Mouse (Mus musculus) liver, postnatal 0 days (tissue): Measurements from ENCODE around the gene Vps52. TPM values are rescaled to one million over a fixed set of nuclear protein-coding genes. Genes with fewer than 3 reads are reported as not detected.
"Not testable (repeated sequence)": the region's sequence is repeated elsewhere in the genome, so short reads cannot be mapped to it uniquely, and the experiment has no call there.

Experiments used
- ATAC-seq: fragments of 200-750 bp; cut with Nextera tagmentation; 2 replicates; pipeline ENCODE4 v1.8.0; 2017; ENCODE audit warnings: mild to moderate bottlenecking, moderate library complexity
- DNase-seq: peaks from one replicate; pipeline ENCODE4 v3.0.0-alpha.2; 2016
- H3K27ac ChIP-seq: fragments of 300-500 bp; sonication (generic); 2 replicates; pipeline ENCODE4 v1.5.1; 2014; ENCODE audit warnings: antibody characterized with exemption, moderate library complexity, mild to moderate bottlenecking, low read depth
- H3K27me3 ChIP-seq: fragments of 300-500 bp; sonication (generic); 2 replicates; pipeline ENCODE4 v1.6.1; 2014; ENCODE audit warnings: low read length, control low read depth, mixed read lengths; ENCODE audit not compliant: insufficient read depth
- H3K36me3 ChIP-seq: fragments of 300-500 bp; sonication (generic); replicated peaks from 2 replicates; pipeline ENCODE4 v1.6.1; 2014; ENCODE audit warnings: mild to moderate bottlenecking, control low read depth, low read length, moderate library complexity, mixed read lengths; ENCODE audit not compliant: insufficient read depth
- H3K4me1 ChIP-seq: fragments of 300-500 bp; sonication (generic); 2 replicates; pipeline ENCODE4 v1.6.1; 2014; ENCODE audit warnings: antibody characterized with exemption, mild to moderate bottlenecking, control low read depth; ENCODE audit not compliant: insufficient read depth
- H3K4me2 ChIP-seq: fragments of 300-500 bp; sonication (generic); 2 replicates; pipeline ENCODE4 v1.6.1; 2014; ENCODE audit warnings: low read depth, mild to moderate bottlenecking, low read length, moderate library complexity, mixed read lengths
- H3K4me3 ChIP-seq: fragments of 300-500 bp; sonication (generic); 2 replicates; pipeline ENCODE4 v1.5.1; 2014; ENCODE audit warnings: low read depth, low read length
- H3K9ac ChIP-seq: fragments of 300-500 bp; sonication (generic); replicated peaks from 2 replicates; pipeline ENCODE4 v1.6.1; 2014; ENCODE audit warnings: mild to moderate bottlenecking, moderate library complexity
- H3K9me3 ChIP-seq: fragments of 300-500 bp; sonication (generic); 2 replicates; pipeline ENCODE4 v1.6.1; 2016; ENCODE audit warnings: mild to moderate bottlenecking, control low read depth, low read length, mixed read lengths
- CTCF ChIP-seq: sonication (generic); IDR thresholded peaks from 2 replicates; pipeline ENCODE4 v1.5.1; 2016; ENCODE audit warnings: antibody characterized with exemption, low read depth
- EP300 ChIP-seq: IDR thresholded peaks from 2 replicates; pipeline ENCODE4 v1.6.1; 2016; ENCODE audit warnings: antibody characterized with exemption, low read depth, mild to moderate bottlenecking
- WGBS: fragments of 180-500 bp; shearing (Covaris S2); extraction: QIAGEN DNeasy Blood & Tissue Kit; methylation state at CpG from one replicate; pipeline ENCODE4 v1.1.7; 2014; ENCODE audit not compliant: insufficient replicate concordance; 5-methylcytosine and 5-hydroxymethylcytosine counted together
- polyA plus RNA-seq: library from polyadenylated mRNA; unstranded; fragments of >200 nt; fragmentation: Nextera tagmentation; extraction: Ambion mirVana; gene quantifications from 2 replicates; pipeline ENCODE4 v1.2.1, GENCODE M21; 2015

Gene Vps52
- polyA plus RNA-seq, 1 experiment from 2014 or later: 13.4 TPM

DNA sequence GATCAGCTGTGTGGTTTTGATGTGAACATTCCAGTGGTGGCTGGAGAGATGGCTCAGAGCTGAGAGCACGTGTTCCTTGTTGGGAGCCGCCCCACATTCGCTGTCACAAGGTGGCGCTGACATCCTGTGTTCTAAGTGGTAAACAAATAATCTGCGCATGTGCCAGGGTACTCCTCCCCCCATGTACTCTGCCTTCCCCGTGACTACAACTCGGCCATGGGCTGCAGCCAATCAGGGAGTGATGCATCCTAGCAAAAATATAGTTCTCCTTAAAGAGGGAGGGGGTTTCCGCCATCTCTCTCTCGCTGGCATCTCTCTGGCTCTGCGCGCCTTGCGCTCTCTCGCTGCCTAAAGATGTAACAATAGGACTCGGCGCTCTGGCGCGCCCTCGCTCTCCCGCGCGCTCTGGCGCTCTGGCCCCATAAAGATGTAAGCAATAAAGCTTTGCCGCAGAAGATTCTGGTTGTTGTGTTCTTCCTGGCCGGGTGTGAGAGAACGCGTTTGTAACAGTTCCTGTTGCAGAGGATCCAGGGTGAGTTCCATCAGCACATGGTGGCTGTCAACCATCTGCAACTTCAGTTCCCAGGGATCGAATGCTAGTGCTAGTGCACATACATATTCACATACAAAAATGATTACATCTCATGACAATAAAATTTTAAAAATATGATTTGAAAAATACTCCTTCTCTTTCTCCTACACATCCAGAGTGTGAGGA is 25.7 kb downstream of the Vps52 start:
- peak; percentile 71 for ATAC-seq
- peak overlapping the region; percentile 91 for H3K27ac ChIP-seq
- WGBS: under 1% methylated on average over 27 of the region's 27 CpGs

DNA sequence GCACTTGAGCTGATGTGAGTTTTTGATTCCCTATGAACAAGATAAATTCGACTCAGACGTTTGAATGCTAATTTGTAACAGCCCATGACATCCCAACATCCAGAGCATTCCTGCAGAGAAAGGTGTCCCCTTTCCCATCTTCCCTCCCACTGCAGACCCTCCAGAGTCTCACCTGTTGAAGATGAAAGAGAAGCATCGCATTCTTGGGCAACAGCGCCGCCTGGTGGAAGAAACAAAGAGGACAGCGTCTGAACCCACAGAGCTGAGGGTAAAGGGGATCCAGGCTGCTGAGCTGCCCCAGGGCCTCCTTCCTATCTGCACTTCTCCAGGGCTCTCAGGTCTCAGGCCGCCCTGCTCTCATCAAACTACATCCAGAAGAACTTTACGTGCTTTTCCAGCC is 26.5 kb downstream of the Vps52 start:
- peak overlapping the region; percentile 74 for H3K4me2 ChIP-seq
- not testable (repeated sequence) for H3K4me3 ChIP-seq, ATAC-seq, H3K27ac ChIP-seq, H3K9me3 ChIP-seq, H3K36me3 ChIP-seq, H3K27me3 ChIP-seq, H3K9ac ChIP-seq
- peak; percentile 96 for TF ChIP-seq CTCF
- peak; percentile 78 for DNase-seq
- peaks cover 26% of the 10 kb centered on the region for H3K4me1 ChIP-seq
- 4% methylated on average over 8 of the region's 8 CpGs for WGBS

More for the DNA sequence above, 25.7 kb downstream of the Vps52 start:
- peak overlapping the region; percentile 59; the same call in 1 of the 2 replicates for H3K9ac ChIP-seq
- DNase-seq: peak; percentile 93
- not testable (repeated sequence) for H3K36me3 ChIP-seq, H3K27me3 ChIP-seq, H3K9me3 ChIP-seq
- H3K4me2 ChIP-seq: peak overlapping the region; percentile 74
- peak overlapping the region; percentile 51 for H3K4me3 ChIP-seq
- peak; percentile 85 for TF ChIP-seq CTCF
- TF ChIP-seq EP300: peak; percentile 65; the same call in 1 of the 2 replicates
- peaks cover 26% of the 10 kb centered on the region for H3K4me1 ChIP-seq

- ATAC-seq (peak; percentile 66), DNase-seq (peak; percentile 73)
- H3K4me1 ChIP-seq: no peaks in the 10 kb centered on the region
- H3K27me3 ChIP-seq: no peaks in the 10 kb centered on the region
- no peak overlapping the region for H3K4me3 ChIP-seq
- H3K9me3 ChIP-seq: 0 out of 2 replicates have a peak, but pooled peaks cover 2% of the 10 kb centered on the region
- H3K36me3 ChIP-seq: peaks cover 6% of the 10 kb centered on the region
- no peak overlapping the region for H3K4me2 ChIP-seq
- peak; percentile 88 for TF ChIP-seq CTCF
- TF ChIP-seq EP300: no peak
- H3K27ac ChIP-seq: no peak overlapping the region
- 29% methylated on average over 10 of the region's 10 CpGs for WGBS
- no peak overlapping the region for H3K9ac ChIP-seq
These were observed 36.4 kb downstream of the Vps52 start for GRCm38 (mm10) chr17:33991788-33992664.

DNA sequence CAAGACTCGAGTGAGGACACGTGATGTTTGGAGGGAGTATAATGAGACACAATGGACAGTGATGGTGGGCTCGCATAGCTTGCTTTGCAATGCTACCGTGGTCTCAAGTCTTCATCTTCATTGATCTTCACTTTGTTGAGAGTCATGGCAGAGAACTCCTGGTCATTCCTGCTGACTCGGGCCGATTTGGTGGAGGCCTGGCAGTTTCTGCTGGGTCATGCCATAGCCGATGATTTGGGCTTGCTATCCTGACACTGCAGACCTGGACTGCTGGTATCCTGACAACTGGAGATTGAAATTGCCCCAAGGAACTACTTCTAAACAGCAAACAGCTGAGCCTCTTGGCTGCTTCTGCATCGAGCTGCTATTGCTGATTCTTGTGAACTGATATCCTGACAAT is 39.3 kb downstream of the Vps52 start:
- ATAC-seq (no peak), DNase-seq (no peak)
- no peak overlapping the region for H3K4me3 ChIP-seq
- WGBS: 84% methylated on average over 8 of the region's 8 CpGs
- TF ChIP-seq EP300: no peak
- H3K36me3 ChIP-seq: peaks cover 6% of the 10 kb centered on the region
- H3K9ac ChIP-seq: no peak overlapping the region
- H3K4me2 ChIP-seq: no peak overlapping the region
- H3K9me3 ChIP-seq: 0 out of 2 replicates have a peak, but pooled peaks cover 2% of the 10 kb centered on the region
- no peak overlapping the region for H3K27ac ChIP-seq
- H3K4me1 ChIP-seq: peaks cover 5% of the 10 kb centered on the region; the same call in 1 of the 2 replicates
- H3K27me3 ChIP-seq: no peaks in the 10 kb centered on the region

DNA sequence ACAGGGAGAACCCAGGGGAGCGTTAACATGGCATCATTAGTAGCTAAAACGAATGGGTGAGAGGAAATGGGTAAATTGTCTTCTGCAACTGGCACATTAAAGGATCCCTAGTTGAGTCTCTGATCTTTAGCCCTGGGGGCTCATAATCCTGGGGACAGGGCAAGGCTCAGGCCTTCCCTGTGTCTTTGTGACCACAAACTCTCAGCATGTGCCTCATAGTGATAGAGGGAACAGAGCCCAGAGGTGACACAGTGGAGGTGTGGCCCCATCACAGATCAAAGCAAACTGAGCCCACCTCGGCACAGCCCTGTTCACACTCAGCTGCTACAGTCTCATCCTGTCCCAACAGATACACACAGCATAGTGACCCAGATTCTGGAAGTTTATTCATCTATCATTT is 40.0 kb downstream of the Vps52 start:
- Histone ChIP-seq H3K4me3 (no peak overlapping the region), H3K9ac (no peak overlapping the region), H3K27ac (no peak overlapping the region), H3K36me3 (peaks cover 6% of the 10 kb centered on the region), H3K9me3 (0 out of 2 replicates have a peak, but pooled peaks cover 2% of the 10 kb centered on the region), H3K4me1 (peaks cover 10% of the 10 kb centered on the region), H3K27me3 (no peaks in the 10 kb centered on the region), H3K4me2 (no peak overlapping the region)
- WGBS: 58% methylated on average over 3 of the region's 3 CpGs
- no peak for DNase-seq
- TF ChIP-seq CTCF (no peak), EP300 (no peak)
- no peak for ATAC-seq

- H3K27me3 ChIP-seq, H3K36me3 ChIP-seq, H3K4me3 ChIP-seq, H3K9me3 ChIP-seq, H3K27ac ChIP-seq, H3K9ac ChIP-seq, DNase-seq, H3K4me2 ChIP-seq, ATAC-seq: not testable (repeated sequence)
- peaks cover 11% of the 10 kb centered on the region for H3K4me1 ChIP-seq
- 82% methylated on average over 2 of the region's 2 CpGs for WGBS
These were observed 41.4 kb downstream of the Vps52 start for GRCm38 (mm10) chr17:33997025-33997424.

DNA sequence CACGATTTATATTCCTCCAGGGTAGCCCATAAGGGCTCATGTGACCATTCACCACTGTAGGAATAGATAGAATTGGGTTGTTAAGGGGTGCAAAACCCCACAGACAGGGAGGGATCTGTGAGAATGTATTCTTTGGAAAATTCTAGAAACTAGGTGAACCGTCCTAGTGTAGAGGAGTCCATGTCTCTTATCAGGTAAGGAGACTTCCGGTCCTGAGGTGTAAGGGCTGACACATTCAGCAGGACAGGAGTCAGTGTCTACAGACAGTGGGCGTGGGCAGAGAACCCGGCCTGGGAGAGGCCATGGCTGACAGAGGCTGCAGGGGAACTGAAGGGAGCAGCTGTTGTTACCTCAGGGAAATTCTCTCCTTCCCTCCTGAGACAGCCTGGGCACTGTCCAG is 43.1 kb downstream of the Vps52 start:
- not testable (repeated sequence) for H3K27me3 ChIP-seq, ATAC-seq
- H3K4me2 ChIP-seq: peak overlapping the region; percentile 98; the same call in 1 of the 2 replicates

More for the DNA sequence above, 43.1 kb downstream of the Vps52 start:
- not testable (repeated sequence) for H3K27ac ChIP-seq, H3K9me3 ChIP-seq, H3K9ac ChIP-seq, H3K4me3 ChIP-seq, DNase-seq, H3K36me3 ChIP-seq
- H3K4me1 ChIP-seq: peaks cover 11% of the 10 kb centered on the region
- WGBS: 43% methylated on average over 5 of the region's 5 CpGs
